Mouse (Mus musculus) c-Kit-positive CD71-negative TER-119-negative erythroid progenitor cells, embryonic 14.5 days (primary cell): ENCODE data around the gene Mcf2l.
A peak's percentile ranks its signal among the peaks of the same experiment; 100 is the strongest.

ENCODE experiments used
- DNase-seq: peaks from one replicate; pipeline ENCODE4 v3.0.0-alpha.2; 2013; ENCODE audit warnings: low read depth

Gene Mcf2l

DNA sequence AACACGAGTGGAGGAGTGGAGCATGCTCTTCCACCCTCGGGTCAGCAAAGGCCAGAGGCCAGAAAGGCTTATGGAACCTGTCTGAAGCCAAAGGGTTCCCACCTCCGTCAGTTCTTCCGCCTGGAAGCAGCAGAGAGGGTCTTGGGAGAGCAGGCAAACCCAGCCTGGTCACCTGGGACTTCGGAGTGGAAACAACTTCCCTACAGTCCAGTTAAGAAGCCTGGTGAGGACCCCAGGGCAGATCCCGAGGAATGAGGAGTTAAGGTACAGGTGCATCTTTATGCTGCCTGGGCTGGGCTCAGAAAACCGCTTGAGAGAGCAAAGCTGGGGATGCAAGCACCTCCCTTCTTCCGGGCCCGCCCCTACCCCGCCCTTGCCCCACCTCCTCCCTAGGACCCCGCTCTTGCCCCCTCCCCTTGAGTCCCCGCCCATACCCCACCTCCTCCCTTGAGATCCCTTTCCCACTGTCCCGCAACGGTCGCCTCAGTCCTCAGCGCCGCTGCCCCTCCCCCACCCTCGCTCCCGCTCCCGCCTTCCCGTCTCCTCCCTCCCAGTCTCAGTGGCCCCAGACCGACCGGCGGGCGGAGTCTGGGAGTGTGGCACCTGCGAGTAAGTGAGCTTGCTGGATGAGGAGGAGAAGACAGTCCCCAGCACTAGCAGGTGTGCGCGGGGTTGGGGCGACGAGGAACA is at the start of gene Mcf2l:
TSS of gene Mcf2l (plus strand) at position 450 of the 690 bp plus-strand sequence.
- peak; percentile 28 for DNase-seq

DNA sequence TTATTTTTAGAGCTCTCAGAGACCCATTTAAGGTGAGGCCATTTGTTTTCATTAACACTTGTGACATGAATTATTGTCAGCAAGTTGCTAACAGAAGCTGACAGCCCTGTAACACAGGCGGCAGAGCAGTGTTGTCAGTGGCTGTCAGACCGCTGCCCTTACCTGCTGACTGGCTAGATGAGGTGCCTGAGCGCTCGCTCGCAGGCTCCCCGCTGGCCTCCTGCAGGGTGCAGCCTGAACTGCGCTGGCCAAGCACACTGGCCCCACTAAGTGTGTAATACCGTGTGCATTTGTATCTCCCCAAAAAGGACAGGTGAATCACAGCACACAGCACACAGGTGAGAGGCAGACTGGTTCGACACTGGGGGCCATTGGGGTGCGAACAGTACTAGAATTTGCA is 49.0 kb upstream of the Mcf2l start:
- DNase-seq: no peak

DNA sequence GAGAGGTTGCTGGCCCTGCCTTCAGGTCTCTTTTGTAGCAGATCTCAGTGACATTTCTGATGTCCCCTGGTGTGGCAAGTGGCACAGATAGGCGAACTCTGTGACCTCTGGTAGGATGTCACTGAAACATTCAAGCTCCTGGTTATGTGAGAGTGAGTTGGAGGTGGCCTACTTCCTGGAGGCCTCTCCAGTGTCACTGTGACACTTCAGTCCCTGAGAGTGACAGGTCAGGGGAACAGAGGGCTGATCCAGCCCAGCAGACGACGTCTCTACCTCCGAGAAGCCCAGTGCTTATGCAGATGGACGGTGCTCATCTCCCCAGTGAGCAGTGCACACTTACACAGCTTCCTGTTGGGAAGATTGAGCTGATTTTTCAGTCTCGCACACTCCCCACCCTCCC is 48.4 kb upstream of the Mcf2l start:
- DNase-seq: no peak

DNA sequence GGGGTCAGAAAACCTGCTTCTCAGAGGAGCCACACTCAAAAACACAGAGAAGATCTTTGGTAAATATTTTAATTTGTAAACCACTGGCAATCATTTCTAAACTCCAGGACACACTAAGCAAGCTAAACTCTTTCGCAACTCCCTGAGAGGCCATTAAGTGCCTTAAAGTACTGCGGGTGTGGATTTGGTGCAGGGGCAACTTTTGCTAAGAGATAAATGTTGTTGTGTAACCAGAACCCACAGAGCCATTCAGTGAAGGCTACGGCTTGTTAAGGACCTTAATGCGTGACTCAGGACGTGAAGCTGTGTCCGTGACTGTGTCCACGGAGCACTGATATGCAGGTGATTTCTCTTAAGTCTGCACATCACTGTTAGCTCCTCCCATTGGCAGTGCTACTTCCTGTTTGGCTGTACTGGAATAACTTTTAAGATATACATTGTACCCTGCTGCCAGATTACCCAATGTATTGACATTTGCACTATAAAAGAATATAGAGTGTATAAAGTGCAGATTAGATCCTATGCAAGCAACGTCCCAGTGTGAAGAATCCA is 47.8 kb upstream of the Mcf2l start:
- no peak for DNase-seq

DNA sequence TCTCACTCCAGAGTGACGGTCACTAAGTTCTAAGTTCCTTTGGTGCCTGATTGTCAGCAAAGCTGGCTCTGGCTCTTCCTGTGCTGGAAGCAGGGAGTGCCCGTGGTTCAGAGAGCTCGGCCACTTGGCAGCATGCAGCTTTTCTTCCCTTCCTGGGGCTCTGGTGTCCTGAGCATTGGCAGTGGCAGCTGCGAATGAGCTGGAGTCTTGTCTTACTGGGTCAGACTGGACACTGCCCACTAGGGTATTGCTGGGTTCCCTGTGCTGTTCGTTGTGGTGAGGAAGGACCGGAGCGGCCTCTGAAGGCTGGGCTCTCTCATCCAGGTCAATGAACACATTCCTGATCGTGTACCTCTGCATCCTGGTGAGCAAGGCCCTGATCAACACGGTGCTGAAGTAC is 46.5 kb upstream of the Mcf2l start:
- DNase-seq: no peak

DNA sequence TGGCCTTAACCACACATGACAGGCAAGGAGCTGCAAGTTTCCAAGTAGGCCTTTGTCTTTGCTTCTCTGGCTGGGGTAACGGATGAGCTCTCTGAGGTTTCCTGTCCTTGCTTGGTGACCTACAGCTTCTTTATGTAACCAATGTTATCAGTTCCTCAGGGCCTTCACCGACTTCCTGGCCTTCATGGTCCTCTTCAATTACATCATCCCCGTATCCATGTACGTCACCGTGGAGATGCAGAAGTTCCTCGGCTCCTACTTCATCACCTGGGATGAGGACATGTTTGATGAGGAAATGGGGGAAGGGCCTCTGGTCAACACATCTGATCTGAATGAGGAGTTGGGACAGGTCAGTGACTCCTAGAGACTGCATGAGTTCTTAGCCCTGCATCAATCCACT is 45.3 kb upstream of the Mcf2l start:
- no peak for DNase-seq

DNA sequence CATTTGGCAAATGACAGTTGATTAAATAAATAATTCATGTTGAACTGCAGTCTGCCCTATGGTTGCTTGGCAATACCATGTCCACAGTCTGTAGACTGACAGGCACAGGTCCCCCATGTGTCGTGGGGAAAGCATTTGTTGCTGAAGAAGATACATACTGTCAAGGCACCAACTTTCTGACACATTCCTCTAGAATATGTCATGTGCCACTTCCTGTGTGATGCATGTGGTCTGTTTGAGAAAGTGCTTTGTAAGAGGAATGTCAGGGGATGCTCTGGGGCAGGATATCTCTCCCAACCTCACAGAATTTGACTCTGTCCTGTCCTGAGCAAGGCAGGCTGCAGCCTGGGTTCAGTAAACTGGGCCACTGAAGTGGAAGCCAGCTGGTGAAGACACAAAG is 44.2 kb upstream of the Mcf2l start:
- DNase-seq: no peak

DNA sequence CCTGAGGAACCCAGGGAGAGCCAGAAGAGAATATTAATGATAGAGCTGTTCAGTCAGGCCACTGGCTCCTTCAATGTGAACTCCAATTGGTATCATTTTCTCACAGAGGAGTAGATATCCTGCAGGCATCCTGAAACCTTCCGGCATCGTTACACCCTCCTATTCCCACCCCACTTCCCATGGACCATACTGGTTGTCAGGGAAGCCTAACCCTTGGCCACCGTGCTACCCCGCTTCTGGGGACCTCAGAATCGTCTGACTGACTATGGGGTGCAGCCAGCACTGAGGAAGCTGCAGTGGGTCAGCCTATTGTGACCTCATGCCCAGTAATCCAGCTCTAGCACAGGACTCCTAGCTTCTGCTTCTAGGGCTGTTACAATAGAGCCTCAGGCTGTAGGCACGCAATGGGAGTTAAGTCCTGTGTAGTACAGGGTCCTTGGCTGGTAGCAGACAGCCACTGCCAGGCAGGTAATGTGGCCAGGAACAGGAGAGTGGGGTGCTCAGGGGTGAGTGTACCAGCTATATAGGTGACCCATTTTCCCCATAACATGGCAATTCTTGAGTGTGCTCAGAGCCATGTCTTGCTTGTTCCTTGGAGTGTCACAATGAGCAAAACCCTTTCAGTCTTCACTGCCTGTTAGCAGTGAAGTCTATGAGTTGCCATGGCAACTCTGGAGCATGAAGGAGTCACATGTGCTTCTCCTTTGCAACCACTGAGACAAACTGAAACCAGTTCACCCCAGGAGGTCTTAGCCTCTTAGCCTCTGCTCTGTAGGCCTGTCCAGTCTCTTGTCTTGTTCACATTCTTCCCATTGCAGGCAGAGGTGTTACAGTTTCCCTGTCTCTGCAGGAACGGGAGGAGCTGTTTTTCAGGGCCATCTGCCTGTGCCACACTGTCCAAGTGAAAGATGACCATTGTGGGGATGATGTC is 41.7 kb upstream of the Mcf2l start:
- DNase-seq: no peak

DNA sequence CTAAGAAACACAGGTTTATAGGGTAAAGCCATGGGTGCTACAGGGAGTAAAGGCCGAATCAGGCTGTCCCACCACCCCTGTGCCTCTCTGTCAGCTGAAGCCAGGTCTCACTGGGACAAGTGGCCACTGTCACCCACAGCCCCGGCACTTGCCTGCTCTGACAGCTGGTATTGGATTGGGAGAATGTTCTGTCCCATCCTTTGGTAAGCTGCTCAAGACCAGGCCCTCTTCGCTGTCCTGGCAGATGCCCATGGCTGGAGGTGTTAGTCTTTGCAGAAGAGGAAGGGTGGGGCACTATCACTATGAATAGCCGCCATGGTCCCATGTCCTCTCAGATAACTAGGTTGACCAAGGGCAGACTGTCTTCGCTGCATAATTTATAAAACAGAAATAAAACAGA is 40.0 kb upstream of the Mcf2l start:
- no peak for DNase-seq

DNA sequence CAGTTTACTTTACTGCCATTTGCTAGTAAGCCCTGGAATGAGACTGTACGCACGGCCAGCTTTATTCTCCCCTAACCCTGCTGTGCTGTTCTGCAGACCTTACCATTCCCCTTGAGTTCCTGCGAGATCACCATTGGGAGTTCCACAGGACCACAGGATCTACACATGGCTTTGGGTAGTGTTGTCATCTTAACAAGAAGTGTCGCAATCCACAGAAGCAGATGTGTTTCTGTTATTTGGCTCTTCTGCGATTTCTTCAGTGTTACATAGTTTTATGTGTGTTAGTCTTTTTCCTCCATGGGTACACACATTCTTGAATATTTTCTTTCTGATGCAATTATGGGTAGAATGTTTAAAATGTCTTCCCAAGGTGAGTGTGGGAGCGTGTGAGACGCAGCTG is 32.8 kb upstream of the Mcf2l start:
- DNase-seq: no peak

DNA sequence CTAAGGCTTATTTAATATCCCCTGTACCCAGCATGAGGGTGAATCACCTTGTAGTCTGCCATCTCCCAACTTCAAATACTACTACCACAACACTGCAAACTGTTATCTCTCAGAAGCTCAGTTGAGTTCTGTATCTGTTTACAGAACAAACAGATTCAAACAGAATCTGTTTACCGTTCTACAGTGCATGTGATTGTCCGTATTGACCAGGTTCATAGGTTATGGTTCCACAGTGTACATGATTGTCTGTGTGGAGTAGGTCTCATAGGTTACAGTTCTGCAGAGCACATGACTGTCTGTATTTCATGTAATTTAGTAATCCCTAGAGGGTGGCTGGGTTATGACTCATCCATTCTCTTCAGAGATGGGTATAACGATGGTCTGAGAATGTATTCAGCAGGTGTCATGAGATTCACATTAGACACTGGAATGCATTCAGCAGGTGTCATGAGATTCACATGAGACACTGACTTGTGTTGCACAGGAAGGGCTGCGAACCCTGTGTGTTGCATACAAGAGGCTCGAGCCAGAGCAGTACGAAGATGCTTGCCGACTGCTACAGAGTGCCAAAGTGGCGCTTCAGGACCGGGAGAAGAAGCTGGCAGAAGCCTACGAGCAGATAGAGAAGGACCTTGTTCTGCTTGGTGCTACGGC is 31.1 kb upstream of the Mcf2l start:
- no peak for DNase-seq

DNA sequence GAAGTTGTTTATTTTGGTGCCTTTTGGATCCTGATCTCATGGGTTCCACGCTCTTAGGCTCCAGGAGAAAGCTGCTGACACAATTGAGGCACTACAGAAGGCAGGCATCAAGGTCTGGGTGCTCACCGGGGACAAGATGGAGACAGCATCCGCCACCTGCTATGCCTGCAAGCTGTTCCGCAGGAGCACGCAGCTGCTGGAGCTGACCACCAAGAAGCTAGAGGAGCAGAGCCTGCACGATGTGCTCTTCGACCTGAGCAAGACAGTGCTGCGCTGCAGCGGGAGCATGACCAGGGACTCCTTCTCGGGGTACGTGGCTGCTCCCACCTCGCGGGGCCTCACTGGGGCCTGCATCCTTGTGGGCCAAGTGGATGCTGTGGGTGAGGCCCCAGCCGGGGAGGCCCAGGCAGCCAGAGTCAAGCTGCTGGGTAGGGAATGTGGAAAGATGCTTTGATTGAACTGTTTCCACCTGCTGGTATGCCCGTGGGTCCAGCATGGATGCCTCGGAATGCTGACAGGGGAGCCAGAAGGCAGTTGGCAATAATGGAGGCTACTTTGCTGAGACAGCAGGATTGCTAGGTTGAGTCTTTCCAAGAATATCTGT is 29.2 kb upstream of the Mcf2l start:
- no peak for DNase-seq

DNA sequence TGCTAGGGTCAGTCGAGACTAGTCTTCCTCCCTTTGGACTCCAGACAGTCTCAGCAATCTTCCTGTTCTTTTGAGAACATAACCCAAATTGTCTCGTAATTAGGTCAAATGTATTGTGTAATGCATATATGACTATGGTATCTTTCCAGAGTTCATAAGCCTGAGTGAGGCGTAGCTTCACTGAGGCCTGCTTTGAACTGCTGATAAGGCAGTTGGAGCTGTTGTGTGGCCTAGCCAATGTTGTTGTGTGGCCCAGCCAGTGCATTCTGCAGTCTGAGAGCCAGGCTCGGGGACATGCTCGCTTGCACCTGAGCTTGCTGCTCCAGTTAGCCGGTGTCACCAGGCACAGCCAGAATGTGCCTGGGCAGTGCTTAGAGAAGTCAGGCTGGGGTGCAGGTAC is 27.2 kb upstream of the Mcf2l start:
- DNase-seq: no peak

DNA sequence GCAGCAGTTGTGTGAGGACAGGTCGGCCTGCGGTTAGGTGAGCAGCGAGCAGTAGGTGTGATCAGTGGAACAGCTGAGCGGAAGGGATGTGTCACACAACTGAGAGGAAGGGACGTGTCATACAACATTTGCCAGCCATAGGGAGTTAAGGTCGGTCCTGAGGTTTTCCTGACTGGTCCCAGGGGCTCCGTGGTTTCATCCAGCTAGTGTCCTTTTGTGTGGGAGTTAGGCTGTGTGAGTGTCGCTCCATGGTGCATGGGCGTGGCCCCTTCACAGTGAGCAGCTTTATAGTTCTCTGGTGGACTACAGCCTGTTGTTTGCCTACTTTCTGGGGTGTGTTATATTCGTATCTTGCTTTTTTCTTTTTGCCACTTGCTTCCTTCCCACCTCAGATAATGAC is 22.4 kb upstream of the Mcf2l start:
- no peak for DNase-seq

DNA sequence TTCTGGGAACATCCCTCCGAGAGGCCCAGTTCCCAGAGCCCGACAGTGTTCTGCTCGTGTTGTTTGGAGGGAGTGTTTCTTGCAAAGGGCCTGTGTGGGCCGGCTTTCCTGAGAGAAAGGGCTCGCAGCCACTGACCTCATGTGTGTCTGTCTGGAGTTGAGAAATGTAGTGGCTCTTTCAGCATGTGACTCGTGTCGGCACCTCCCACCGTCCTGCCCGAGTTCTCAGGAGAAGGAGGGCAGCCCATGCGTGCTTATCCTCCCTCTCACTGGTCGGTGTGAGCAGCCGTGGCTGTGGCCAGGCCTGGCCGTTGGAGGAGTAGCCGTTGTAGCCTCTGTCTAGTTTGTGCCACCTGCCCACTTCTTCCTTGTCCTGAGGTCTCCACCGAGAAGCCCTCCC is 17.6 kb upstream of the Mcf2l start:
- no peak for DNase-seq

DNA sequence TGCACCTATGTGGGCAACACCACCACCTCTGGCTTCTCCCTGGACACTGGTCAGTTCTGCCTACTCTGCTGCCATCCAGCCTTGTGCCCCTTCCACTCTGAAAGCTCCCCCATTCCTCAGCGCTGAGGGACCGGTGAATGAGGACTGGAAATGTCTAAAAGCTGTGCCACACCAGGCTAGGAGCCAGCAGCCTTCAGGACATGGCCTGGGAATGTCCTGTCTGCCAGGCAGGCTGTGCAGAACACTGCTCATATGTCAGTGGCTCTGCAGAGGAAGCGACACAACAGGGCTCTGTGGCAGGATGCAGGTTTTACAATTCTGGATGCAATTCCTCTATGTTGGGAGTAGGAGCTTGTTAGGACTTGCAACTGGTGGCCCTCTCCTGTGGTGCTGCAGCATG is 10.5 kb upstream of the Mcf2l start:
- DNase-seq: no peak

DNA sequence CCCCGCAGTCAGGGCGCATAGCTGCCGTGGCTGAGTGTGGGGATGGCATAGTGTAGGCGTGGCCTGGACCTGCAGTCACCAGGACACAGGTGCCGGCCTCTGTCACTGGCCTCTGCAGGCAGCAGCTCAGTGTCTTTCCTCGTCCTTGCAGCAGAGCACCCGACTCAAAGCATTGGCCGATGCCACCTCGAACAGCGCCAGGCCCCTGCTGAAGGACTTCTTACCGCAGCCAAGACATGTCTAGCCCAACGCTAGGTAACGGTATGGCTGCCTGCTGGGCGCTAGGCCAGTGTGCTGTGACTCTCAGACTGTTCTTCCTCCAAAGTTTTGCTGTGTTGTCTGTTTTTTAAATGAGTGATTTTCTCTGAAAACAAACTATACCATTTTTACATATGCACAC is 10.0 kb upstream of the Mcf2l start:
- no peak for DNase-seq

DNA sequence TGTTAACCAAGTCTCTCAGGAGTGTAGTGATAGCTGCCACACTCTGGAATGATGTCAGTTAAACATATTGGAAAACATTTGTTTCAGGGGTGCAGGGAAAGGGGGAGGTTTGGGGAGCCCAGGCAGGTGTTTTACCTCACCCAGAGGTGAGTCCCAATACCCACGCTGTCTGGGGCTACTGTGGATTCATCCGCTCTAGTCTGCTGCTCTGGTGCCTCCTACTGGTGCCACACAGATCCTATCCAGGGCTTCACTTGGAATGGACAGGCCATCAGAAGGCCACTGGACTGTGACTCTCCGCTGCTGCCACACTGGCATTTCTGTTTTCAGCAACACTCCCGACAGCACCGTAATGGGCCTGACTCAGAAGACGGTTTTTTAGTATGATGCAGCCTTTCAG is 7.8 kb upstream of the Mcf2l start:
- DNase-seq: no peak

DNA sequence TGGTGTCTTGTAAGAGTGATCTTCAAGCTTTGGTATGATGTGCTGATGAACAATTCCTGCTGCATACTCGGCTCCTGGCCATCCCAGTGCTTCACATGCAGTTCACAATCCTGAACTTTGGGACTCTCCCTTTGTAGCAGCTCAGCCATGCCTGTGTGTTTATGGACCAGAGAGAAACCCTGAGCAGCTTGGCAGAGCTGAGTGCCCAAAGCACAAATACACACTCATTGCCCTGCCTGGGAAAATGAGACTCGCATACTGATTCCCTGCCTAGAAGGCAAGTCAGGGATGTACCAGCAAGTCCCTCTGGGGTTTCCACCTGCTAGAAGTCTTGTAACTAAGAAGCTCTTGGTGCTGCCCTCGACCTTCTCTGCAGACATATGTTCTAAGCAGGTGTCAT is 3.9 kb upstream of the Mcf2l start:
- DNase-seq: no peak

DNA sequence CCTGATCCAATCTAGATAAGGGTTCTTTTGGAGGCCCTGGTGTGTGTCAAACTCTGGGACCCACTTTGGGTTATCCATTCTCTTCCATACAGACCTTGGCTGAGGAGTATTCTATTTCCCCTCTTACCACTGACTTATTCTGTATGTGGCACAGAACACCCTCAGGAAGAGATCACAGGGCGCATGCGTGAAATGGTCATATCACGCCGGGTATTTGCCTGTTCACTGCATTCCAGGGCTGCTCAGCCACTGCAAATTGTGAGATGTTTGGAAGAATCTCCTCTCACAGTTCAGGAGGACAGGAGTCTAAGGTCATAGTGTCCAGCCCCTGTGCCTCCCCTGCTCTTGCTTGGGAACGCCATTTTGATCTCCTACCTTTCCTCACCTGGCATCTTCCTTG is 3.0 kb upstream of the Mcf2l start:
- DNase-seq: no peak

DNA sequence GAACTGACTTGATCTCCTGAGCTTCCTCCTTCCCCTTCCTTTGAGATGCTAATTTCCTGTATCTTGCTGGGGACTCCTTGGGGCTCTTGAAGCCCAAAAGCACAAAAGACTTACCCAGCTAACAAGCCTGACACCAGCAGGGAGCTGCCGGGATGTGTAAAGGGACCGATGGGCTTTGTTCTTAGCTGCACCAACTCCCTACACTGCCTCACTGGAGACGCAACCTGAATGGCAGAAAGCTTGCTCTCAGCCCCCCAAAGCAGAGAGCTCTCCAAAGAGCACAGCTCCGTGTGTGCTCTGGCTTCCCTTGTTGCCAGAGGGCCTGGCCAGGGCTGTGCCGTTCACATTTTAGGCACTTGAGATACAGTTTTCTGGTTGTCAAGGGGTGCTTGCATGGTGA is 2.1 kb upstream of the Mcf2l start:
- no peak for DNase-seq

DNA sequence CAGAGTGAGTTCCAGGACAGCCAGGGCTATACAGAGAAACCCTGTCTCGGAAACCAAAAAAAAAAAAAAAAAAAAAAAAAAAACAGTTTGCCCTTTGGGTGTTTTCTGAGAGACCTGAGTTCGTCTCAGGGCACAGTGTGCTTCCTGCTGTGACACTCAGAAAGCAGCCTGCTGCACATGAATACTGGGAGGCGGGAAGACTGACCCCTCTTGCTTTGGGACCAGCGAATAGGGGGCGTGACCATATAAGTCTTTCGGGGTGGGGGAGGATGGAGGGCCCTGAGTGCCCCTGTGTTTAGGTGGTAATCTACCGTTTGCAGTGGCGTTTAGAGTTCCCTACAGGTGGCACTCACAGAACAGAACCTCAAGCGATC is 636 bp upstream of the Mcf2l start:
- DNase-seq: no peak
